Mouse (Mus musculus): ENCODE measurements around the gene Btnl10. TPM values are rescaled to one million over a fixed set of nuclear protein-coding genes. Genes with fewer than 3 reads are reported as not detected.

Btnl10 gene
- total RNA-seq (2021) = not detected
- long read RNA-seq, experiment 1 = 0 reads
- long read RNA-seq, experiment 2 = 0 reads

- no peak for DNase-seq (ENCODE audit: low spot score in 2 of 2)
Observed at GRCm38 (mm10) chr11:58917745-58918366, at the start of gene Btnl10. TSS of gene Btnl10 (plus strand) at chr11:58917908.

GRCm38 (mm10) chr11:58867954-58868330 lies 49.8 kb upstream of the Btnl10 start:
- no peak for DNase-seq (ENCODE audit: low spot score in 2 of 2)

GRCm38 (mm10) chr11:58870961-58871360 lies 46.7 kb upstream of the Btnl10 start:
- no peak for DNase-seq (ENCODE audit: low spot score in 2 of 2)

GRCm38 (mm10) chr11:58883756-58884155 lies 34.0 kb upstream of the Btnl10 start:
- no peak for DNase-seq (ENCODE audit: low spot score in 2 of 2)

- no peak for DNase-seq (ENCODE audit: low spot score in 2 of 2)
Observed at GRCm38 (mm10) chr11:58890511-58890910, 27.2 kb upstream of the Btnl10 start.

- DNase-seq (ENCODE audit: low spot score in 2 of 2) = no peak
Observed at GRCm38 (mm10) chr11:58894456-58894855, 23.3 kb upstream of the Btnl10 start.

GRCm38 (mm10) chr11:58897485-58897884 lies 20.2 kb upstream of the Btnl10 start:
- no peak for DNase-seq (ENCODE audit: low spot score in 2 of 2)

- no peak for DNase-seq (ENCODE audit: low spot score in 2 of 2)
Observed at GRCm38 (mm10) chr11:58901080-58901479, 16.6 kb upstream of the Btnl10 start.

GRCm38 (mm10) chr11:58903511-58904409 lies 13.9 kb upstream of the Btnl10 start, which contains the start of gene Zfp39:
TSS of gene Zfp39 (minus strand) at chr11:58904225.
- peak; percentile 96 for DNase-seq (ENCODE audit: low spot score in 2 of 2)

- no peak for DNase-seq (ENCODE audit: low spot score in 2 of 2)
Observed at GRCm38 (mm10) chr11:58904410-58904718, 13.3 kb upstream of the Btnl10 start.

GRCm38 (mm10) chr11:58904838-58905237 lies 12.9 kb upstream of the Btnl10 start:
- no peak for DNase-seq (ENCODE audit: low spot score in 2 of 2)

GRCm38 (mm10) chr11:58913776-58914175 lies 3.9 kb upstream of the Btnl10 start:
- DNase-seq (ENCODE audit: low spot score in 2 of 2) = no peak

GRCm38 (mm10) chr11:58914461-58915028 lies 3.2 kb upstream of the Btnl10 start:
- no peak for DNase-seq (ENCODE audit: low spot score in 2 of 2)

- DNase-seq (ENCODE audit: low spot score in 2 of 2) = peak; percentile 31 to 49
Observed at GRCm38 (mm10) chr11:58916879-58917744, 596 bp upstream of the Btnl10 start.

- DNase-seq (ENCODE audit: low spot score in 2 of 2) = no peak
Observed at GRCm38 (mm10) chr11:58918759-58919158, 1.1 kb downstream of the Btnl10 start.

GRCm38 (mm10) chr11:58922420-58922819 lies 4.7 kb downstream of the Btnl10 start:
- DNase-seq (ENCODE audit: low spot score in 2 of 2) = no peak

- no peak for DNase-seq (ENCODE audit: low spot score in 2 of 2)
Observed at GRCm38 (mm10) chr11:58926651-58927050, 8.9 kb downstream of the Btnl10 start.

- DNase-seq (ENCODE audit: low spot score in 2 of 2) = no peak
Observed at GRCm38 (mm10) chr11:58927053-58927452, 9.3 kb downstream of the Btnl10 start.

- DNase-seq (ENCODE audit: low spot score in 2 of 2) = peak; percentile 44 to 64
Observed at GRCm38 (mm10) chr11:58927790-58928651, 10.3 kb downstream of the Btnl10 start.

GRCm38 (mm10) chr11:58929055-58929454 lies 11.3 kb downstream of the Btnl10 start:
- no peak for DNase-seq (ENCODE audit: low spot score in 2 of 2)

All from adrenal gland, adult 18-20 months (tissue).